Mouse (Mus musculus) hindbrain, embryonic 14.5 days (tissue): ENCODE results near the gene Dars. TPM values are rescaled to one million over a fixed set of nuclear protein-coding genes. Genes with fewer than 3 reads are reported as not detected.

ENCODE experiments used
- ATAC-seq: fragments of 200-750 bp; cut with Nextera tagmentation; 2 replicates; pipeline ENCODE4 v1.8.0; 2017; ENCODE audit warnings: moderate number of reproducible peaks, mild to moderate bottlenecking, moderate TSS enrichment, moderate library complexity; ENCODE audit not compliant: low FRiP score
- DNase-seq: peaks from one replicate; pipeline ENCODE4 v3.0.0-alpha.2; 2015; ENCODE audit warnings: low spot score
- H3K27ac ChIP-seq: fragments of 300-500 bp; sonication (generic); 2 replicates; pipeline ENCODE4 v1.5.1; 2014; ENCODE audit warnings: mild to moderate bottlenecking, moderate library complexity
- H3K27me3 ChIP-seq: fragments of 300-500 bp; sonication (generic); 2 replicates; pipeline ENCODE4 v1.6.1; 2014; ENCODE audit warnings: mild to moderate bottlenecking, low read length, mixed read lengths; ENCODE audit not compliant: control insufficient read depth, insufficient read depth
- H3K36me3 ChIP-seq: fragments of 300-500 bp; sonication (generic); replicated peaks from 2 replicates; pipeline ENCODE4 v1.6.1; 2014; ENCODE audit not compliant: control insufficient read depth, insufficient read depth
- H3K4me1 ChIP-seq: fragments of 300-500 bp; sonication (generic); replicated peaks from 2 replicates; pipeline ENCODE4 v1.6.1; 2014; ENCODE audit warnings: antibody characterized with exemption, low read length, mixed read lengths; ENCODE audit not compliant: control insufficient read depth, insufficient read depth
- H3K4me2 ChIP-seq: fragments of 300-500 bp; sonication (generic); replicated peaks from 2 replicates; pipeline ENCODE4 v1.6.1; 2014; ENCODE audit warnings: mild to moderate bottlenecking, moderate library complexity
- H3K4me3 ChIP-seq: fragments of 300-500 bp; sonication (generic); replicated peaks from 2 replicates; pipeline ENCODE4 v1.5.1; 2014; ENCODE audit warnings: mild to moderate bottlenecking, low read length
- H3K9ac ChIP-seq: fragments of 300-500 bp; sonication (generic); 2 replicates; pipeline ENCODE4 v1.6.1; 2014
- H3K9me3 ChIP-seq: fragments of 300-500 bp; sonication (generic); 2 replicates; pipeline ENCODE4 v1.6.1; 2016; ENCODE audit warnings: low read length; ENCODE audit not compliant: control insufficient read depth
- WGBS: fragments of 180-500 bp; shearing (Covaris S2); extraction: QIAGEN DNeasy Blood & Tissue Kit; methylation state at CpG from one replicate; pipeline ENCODE4 v1.1.7; 2014; 5-methylcytosine and 5-hydroxymethylcytosine counted together
- polyA plus RNA-seq: library from polyadenylated mRNA; unstranded; fragments of >200 nt; fragmentation: Nextera tagmentation; extraction: Ambion mirVana; gene quantifications from 2 replicates; pipeline ENCODE4 v1.2.1, GENCODE M21; 2014

The Dars gene
- polyA plus RNA-seq, result 97.3 and 98.7 TPM in 2 replicates

GRCm38 (mm10) chr1:128416584-128417532 lies at the start of gene Dars:
TSS of gene Dars (minus strand) at chr1:128417368.
- Histone ChIP-seq H3K4me2 (peak within 1 kb of the TSS; percentile 83), H3K9ac (peak within 1 kb of the TSS; percentile 96), H3K4me1 (peaks cover 6% of the 10 kb centered on the region; the same call in 1 of the 2 replicates), H3K9me3 (no peaks in the 10 kb centered on the region), H3K27me3 (no peaks in the 10 kb centered on the region), H3K27ac (peak within 1 kb of the TSS; percentile 93), H3K4me3 (peak within 1 kb of the TSS; percentile 86), H3K36me3 (peaks cover 22% of the 10 kb centered on the region)
- DNase-seq, result peak; percentile 96
- peak; percentile 93 for ATAC-seq
- WGBS, result under 1% methylated on average over 64 of the region's 68 CpGs

GRCm38 (mm10) chr1:128466828-128467227 lies 49.7 kb upstream of the Dars start:
- H3K27me3 ChIP-seq, result no peaks in the 10 kb centered on the region
- WGBS, result 74% methylated on average over 1 of the region's 1 CpGs
- no peak overlapping the region for H3K4me2 ChIP-seq
- H3K27ac ChIP-seq, result no peak overlapping the region
- no peaks in the 10 kb centered on the region for H3K36me3 ChIP-seq
- H3K9me3 ChIP-seq, result no peaks in the 10 kb centered on the region
- no peaks in the 10 kb centered on the region for H3K4me1 ChIP-seq
- no peak overlapping the region for H3K4me3 ChIP-seq
- ATAC-seq (no peak), DNase-seq (no peak)
- H3K9ac ChIP-seq, result no peak overlapping the region

- Histone ChIP-seq H3K27me3 (no peaks in the 10 kb centered on the region), H3K9me3 (no peaks in the 10 kb centered on the region), H3K4me2 (no peak overlapping the region), H3K4me3 (no peak overlapping the region), H3K27ac (no peak overlapping the region), H3K36me3 (no peaks in the 10 kb centered on the region), H3K4me1 (no peaks in the 10 kb centered on the region), H3K9ac (no peak overlapping the region)
- no peak for ATAC-seq
- WGBS, result 94% methylated on average over 5 of the region's 5 CpGs
- DNase-seq, result no peak
These were observed 46.3 kb upstream of the Dars start for GRCm38 (mm10) chr1:128463478-128463877.

- no peaks in the 10 kb centered on the region for H3K9me3 ChIP-seq
- H3K4me3 ChIP-seq, result no peak overlapping the region
- H3K27ac ChIP-seq, result no peak overlapping the region
- no peak for ATAC-seq
- no peaks in the 10 kb centered on the region for H3K4me1 ChIP-seq
- H3K4me2 ChIP-seq, result no peak overlapping the region
- no peaks in the 10 kb centered on the region for H3K36me3 ChIP-seq
- H3K27me3 ChIP-seq, result no peaks in the 10 kb centered on the region
- no peak for DNase-seq
- 68% methylated on average over 3 of the region's 3 CpGs for whole genome bisulfite sequencing
- no peak overlapping the region for H3K9ac ChIP-seq
These were observed 45.2 kb upstream of the Dars start for GRCm38 (mm10) chr1:128462389-128462788.

GRCm38 (mm10) chr1:128460780-128461179 lies 43.6 kb upstream of the Dars start:
- no peaks in the 10 kb centered on the region for H3K27me3 ChIP-seq
- H3K27ac ChIP-seq, result no peak overlapping the region
- H3K4me2 ChIP-seq, result no peak overlapping the region
- 0 out of 2 replicates have a peak, but pooled peaks cover 7% of the 10 kb centered on the region for H3K4me1 ChIP-seq
- no peaks in the 10 kb centered on the region for H3K9me3 ChIP-seq
- H3K4me3 ChIP-seq, result no peak overlapping the region
- ATAC-seq, result no peak
- WGBS, result 71% methylated on average over 6 of the region's 6 CpGs
- H3K9ac ChIP-seq, result no peak overlapping the region
- no peak for DNase-seq
- no peaks in the 10 kb centered on the region for H3K36me3 ChIP-seq

GRCm38 (mm10) chr1:128459439-128459838 lies 42.3 kb upstream of the Dars start:
- DNase-seq, result no peak
- no peak overlapping the region for H3K4me3 ChIP-seq
- no peak overlapping the region for H3K4me2 ChIP-seq
- no peaks in the 10 kb centered on the region for H3K9me3 ChIP-seq
- H3K4me1 ChIP-seq, result 0 out of 2 replicates have a peak, but pooled peaks cover 7% of the 10 kb centered on the region
- H3K9ac ChIP-seq, result no peak overlapping the region
- WGBS, result 44% methylated on average over 1 of the region's 1 CpGs
- no peaks in the 10 kb centered on the region for H3K36me3 ChIP-seq
- no peak for ATAC-seq
- H3K27ac ChIP-seq, result no peak overlapping the region
- no peaks in the 10 kb centered on the region for H3K27me3 ChIP-seq

- no peak overlapping the region for H3K9ac ChIP-seq
- no peaks in the 10 kb centered on the region for H3K27me3 ChIP-seq
- ATAC-seq, result no peak
- no peaks in the 10 kb centered on the region for H3K36me3 ChIP-seq
- no peak overlapping the region for H3K4me3 ChIP-seq
- no peak overlapping the region for H3K27ac ChIP-seq
- 69% methylated on average over 3 of the region's 3 CpGs for WGBS
- no peaks in the 10 kb centered on the region for H3K9me3 ChIP-seq
- 0 out of 2 replicates have a peak, but pooled peaks cover 7% of the 10 kb centered on the region for H3K4me1 ChIP-seq
- DNase-seq, result no peak
- H3K4me2 ChIP-seq, result no peak overlapping the region
These were observed 41.8 kb upstream of the Dars start for GRCm38 (mm10) chr1:128459011-128459410.

GRCm38 (mm10) chr1:128456844-128457445 lies 39.8 kb upstream of the Dars start:
- Histone ChIP-seq H3K4me2 (peak overlapping the region; percentile 39), H3K36me3 (no peaks in the 10 kb centered on the region), H3K27me3 (no peaks in the 10 kb centered on the region), H3K4me3 (no peak overlapping the region), H3K27ac (no peak overlapping the region), H3K9me3 (no peaks in the 10 kb centered on the region), H3K4me1 (0 out of 2 replicates have a peak, but pooled peaks cover 7% of the 10 kb centered on the region), H3K9ac (no peak overlapping the region)
- WGBS, result 26% methylated on average over 18 of the region's 18 CpGs
- DNase-seq (no peak), ATAC-seq (peak; percentile 75; the same call in 1 of the 2 replicates)

GRCm38 (mm10) chr1:128456271-128456670 lies 39.1 kb upstream of the Dars start:
- Histone ChIP-seq H3K4me1 (0 out of 2 replicates have a peak, but pooled peaks cover 7% of the 10 kb centered on the region), H3K4me2 (no peak overlapping the region), H3K27me3 (no peaks in the 10 kb centered on the region), H3K9ac (no peak overlapping the region), H3K27ac (no peak overlapping the region), H3K9me3 (no peaks in the 10 kb centered on the region), H3K4me3 (no peak overlapping the region), H3K36me3 (no peaks in the 10 kb centered on the region)
- 91% methylated on average over 10 of the region's 10 CpGs for WGBS
- DNase-seq (no peak), ATAC-seq (no peak)
